Mouse (Mus musculus) 3T3-L1 (cell line): ENCODE measurements around the gene Nans.

Experiments used
- DNase-seq: peaks from one replicate; pipeline ENCODE4 v3.0.0-alpha.2; 2015; ENCODE audit warnings: low read depth, low spot score

Gene Nans

GRCm38 (mm10) chr4:46489028-46489925 lies at the start of gene Nans:
TSS of gene Nans (plus strand) at chr4:46489248.
- DNase-seq, result peak; percentile 95

- no peak for DNase-seq
Measured at GRCm38 (mm10) chr4:46442501-46442900, 46.5 kb upstream of the Nans start.

GRCm38 (mm10) chr4:46445237-46445945 lies 43.7 kb upstream of the Nans start:
- DNase-seq, result no peak

GRCm38 (mm10) chr4:46447461-46447860 lies 41.6 kb upstream of the Nans start:
- DNase-seq, result no peak

GRCm38 (mm10) chr4:46448886-46449285 lies 40.2 kb upstream of the Nans start:
- DNase-seq, result no peak

GRCm38 (mm10) chr4:46450020-46450518 lies 39.0 kb upstream of the Nans start:
- no peak for DNase-seq

- peak; percentile 78 for DNase-seq
Measured at GRCm38 (mm10) chr4:46450519-46451131, 38.4 kb upstream of the Nans start, which contains the start of gene Anp32b. TSS of gene Anp32b (plus strand) at chr4:46450902.

GRCm38 (mm10) chr4:46451240-46451757 lies 37.7 kb upstream of the Nans start:
- DNase-seq, result no peak

GRCm38 (mm10) chr4:46451758-46452480 lies 37.1 kb upstream of the Nans start:
- peak; percentile 54 for DNase-seq

- DNase-seq, result peak; percentile 76
Measured at GRCm38 (mm10) chr4:46452481-46452850, 36.6 kb upstream of the Nans start.

GRCm38 (mm10) chr4:46452855-46453719 lies 36.0 kb upstream of the Nans start:
- no peak for DNase-seq

GRCm38 (mm10) chr4:46454097-46454864 lies 34.8 kb upstream of the Nans start:
- no peak for DNase-seq

GRCm38 (mm10) chr4:46456762-46457161 lies 32.3 kb upstream of the Nans start:
- DNase-seq, result no peak

GRCm38 (mm10) chr4:46457186-46457585 lies 31.9 kb upstream of the Nans start:
- peak; percentile 45 for DNase-seq

GRCm38 (mm10) chr4:46458411-46458810 lies 30.6 kb upstream of the Nans start:
- peak; percentile 38 for DNase-seq

GRCm38 (mm10) chr4:46463130-46463830 lies 25.8 kb upstream of the Nans start:
- peak; percentile 64 for DNase-seq

GRCm38 (mm10) chr4:46465740-46466139 lies 23.3 kb upstream of the Nans start:
- DNase-seq, result no peak

- DNase-seq, result no peak
Measured at GRCm38 (mm10) chr4:46475101-46475500, 13.9 kb upstream of the Nans start.

- DNase-seq, result no peak
Measured at GRCm38 (mm10) chr4:46479081-46479480, 10.0 kb upstream of the Nans start.
